Mouse (Mus musculus): ENCODE data around the gene Cacna2d3.

DNA sequence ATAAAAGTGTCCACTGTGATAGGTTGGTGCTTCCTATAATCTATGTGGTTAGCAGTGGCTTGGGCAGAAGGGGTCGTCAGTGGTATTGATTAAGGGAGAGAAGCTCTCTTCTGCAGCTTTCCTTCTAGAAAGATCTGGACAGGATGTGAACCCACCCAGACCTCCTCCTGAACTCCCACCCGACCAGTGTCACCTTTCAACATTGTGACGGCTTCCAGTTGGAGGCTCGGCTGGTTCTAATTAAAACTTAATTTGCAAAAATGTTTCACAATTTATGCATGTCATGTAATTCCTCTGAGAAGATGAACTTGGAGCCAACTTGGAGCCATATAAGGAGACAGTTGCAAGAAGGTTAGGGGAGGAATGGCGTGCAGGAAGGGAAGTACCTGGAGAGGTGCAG is 586.8 kb downstream of the Cacna2d3 start:
- no peak for TF ChIP-seq CTCF (conservative IDR thresholded peaks at IDR 0.05; ENCODE audit: low read length)
- TF ChIP-seq POU5F1 (IDR thresholded peaks at IDR 0.05; ENCODE audit: borderline replicate concordance, low read length) = no peak
- no peak for TF ChIP-seq NANOG (IDR thresholded peaks at IDR 0.05; ENCODE audit: borderline replicate concordance, low read length)

Measured in E14TG2a.4 (cell line).